Mouse (Mus musculus) forebrain, embryonic 13.5 days (tissue): ENCODE data around the gene Igsf9. TPM values are rescaled to one million over a fixed set of nuclear protein-coding genes. Genes with fewer than 3 reads are reported as not detected.
A peak's percentile ranks its signal among the peaks of the same experiment; 100 is the strongest.

Experiments used
- ATAC-seq: fragments of 200-750 bp; cut with Nextera tagmentation; 2 replicates; pipeline ENCODE4 v1.8.0; 2017
- H3K27ac ChIP-seq: fragments of 300-500 bp; sonication (generic); 2 replicates; pipeline ENCODE4 v1.5.1; 2015; ENCODE audit warnings: inconsistent platforms, mild to moderate bottlenecking, moderate library complexity
- H3K27me3 ChIP-seq: fragments of 300-500 bp; sonication (generic); 2 replicates; pipeline ENCODE4 v1.6.1; 2015; ENCODE audit warnings: mild to moderate bottlenecking, inconsistent platforms
- H3K36me3 ChIP-seq: fragments of 300-500 bp; sonication (generic); 2 replicates; pipeline ENCODE4 v1.6.1; 2015; ENCODE audit warnings: mild to moderate bottlenecking, inconsistent platforms; ENCODE audit not compliant: poor library complexity, severe bottlenecking
- H3K4me1 ChIP-seq: fragments of 300-500 bp; sonication (generic); 2 replicates; pipeline ENCODE4 v1.6.1; 2015; ENCODE audit warnings: inconsistent platforms
- H3K4me2 ChIP-seq: fragments of 300-500 bp; sonication (generic); 2 replicates; pipeline ENCODE4 v1.6.1; 2015; ENCODE audit warnings: inconsistent platforms, mild to moderate bottlenecking, moderate library complexity
- H3K4me3 ChIP-seq: fragments of 300-500 bp; sonication (generic); 2 replicates; pipeline ENCODE4 v1.5.1; 2015; ENCODE audit warnings: mild to moderate bottlenecking, inconsistent platforms
- H3K9ac ChIP-seq: fragments of 300-500 bp; sonication (generic); 2 replicates; pipeline ENCODE4 v1.6.1; 2015; ENCODE audit warnings: mild to moderate bottlenecking, inconsistent platforms
- H3K9me3 ChIP-seq: fragments of 300-500 bp; sonication (generic); replicated peaks from 2 replicates; pipeline ENCODE4 v1.6.1; 2016; ENCODE audit warnings: inconsistent platforms
- WGBS: fragments of 180-500 bp; shearing (Covaris S2); methylation state at CpG from one replicate; pipeline ENCODE4 v1.1.7; 2015; 5-methylcytosine and 5-hydroxymethylcytosine counted together
- polyA plus RNA-seq: library from polyadenylated mRNA; unstranded; fragments of >200 nt; fragmentation: Nextera tagmentation; extraction: Ambion mirVana; gene quantifications from 2 replicates; pipeline ENCODE4 v1.2.1, GENCODE M21; 2015

The Igsf9 gene
- polyA plus RNA-seq, 1 experiment from 2014 or later, result 78.7 TPM

GRCm38 (mm10) chr1:172526380-172527081 lies 44.9 kb downstream of the Igsf9 start:
- no peak for ATAC-seq
- H3K4me1 ChIP-seq, result peaks cover 13% of the 10 kb centered on the region
- no peaks in the 10 kb centered on the region for H3K9me3 ChIP-seq
- H3K27me3 ChIP-seq, result peaks cover 17% of the 10 kb centered on the region
- no peak overlapping the region for H3K27ac ChIP-seq
- no peak overlapping the region for H3K9ac ChIP-seq
- H3K36me3 ChIP-seq, result no peaks in the 10 kb centered on the region
- WGBS, result 85% methylated on average over 23 of the region's 23 CpGs
- H3K4me3 ChIP-seq, result no peak overlapping the region
- H3K4me2 ChIP-seq, result no peak overlapping the region

GRCm38 (mm10) chr1:172527431-172527830 lies 45.8 kb downstream of the Igsf9 start:
- H3K9ac ChIP-seq, result no peak overlapping the region
- 94% methylated on average over 10 of the region's 10 CpGs for WGBS
- H3K9me3 ChIP-seq, result no peaks in the 10 kb centered on the region
- H3K36me3 ChIP-seq, result no peaks in the 10 kb centered on the region
- H3K27me3 ChIP-seq, result peaks cover 17% of the 10 kb centered on the region
- H3K4me3 ChIP-seq, result no peak overlapping the region
- ATAC-seq, result no peak
- no peak overlapping the region for H3K4me2 ChIP-seq
- no peak overlapping the region for H3K27ac ChIP-seq
- H3K4me1 ChIP-seq, result peaks cover 21% of the 10 kb centered on the region

- Histone ChIP-seq H3K9me3 (no peaks in the 10 kb centered on the region), H3K4me2 (no peak overlapping the region), H3K36me3 (no peaks in the 10 kb centered on the region), H3K4me1 (peaks cover 25% of the 10 kb centered on the region), H3K27ac (no peak overlapping the region), H3K27me3 (peaks cover 17% of the 10 kb centered on the region), H3K9ac (no peak overlapping the region), H3K4me3 (no peak overlapping the region)
- WGBS, result 5% methylated on average over 7 of the region's 7 CpGs
- peak; percentile 77 for ATAC-seq
These were observed 47.1 kb downstream of the Igsf9 start for GRCm38 (mm10) chr1:172528701-172529100.

GRCm38 (mm10) chr1:172530544-172531220 lies 49.1 kb downstream of the Igsf9 start:
- ATAC-seq, result peak; percentile 28; the same call in 1 of the 2 replicates
- H3K4me3 ChIP-seq, result no peak overlapping the region
- H3K4me2 ChIP-seq, result no peak overlapping the region
- H3K4me1 ChIP-seq, result peaks cover 25% of the 10 kb centered on the region
- H3K9ac ChIP-seq, result no peak overlapping the region
- H3K9me3 ChIP-seq, result no peaks in the 10 kb centered on the region
- H3K27ac ChIP-seq, result no peak overlapping the region
- no peaks in the 10 kb centered on the region for H3K36me3 ChIP-seq
- peaks cover 21% of the 10 kb centered on the region for H3K27me3 ChIP-seq
- WGBS, result 31% methylated on average over 8 of the region's 8 CpGs

- Histone ChIP-seq H3K27ac (no peak overlapping the region), H3K4me1 (peaks cover 25% of the 10 kb centered on the region), H3K9ac (0 out of 2 replicates have a peak overlapping the region, but pooled peaks have one; percentile 23), H3K9me3 (no peaks in the 10 kb centered on the region), H3K4me2 (peak overlapping the region; percentile 44), H3K36me3 (no peaks in the 10 kb centered on the region), H3K27me3 (peaks cover 12% of the 10 kb centered on the region), H3K4me3 (peak overlapping the region; percentile 8; the same call in 1 of the 2 replicates)
- 4% methylated on average over 13 of the region's 13 CpGs for WGBS
- ATAC-seq, result peak; percentile 41
These were observed 51.0 kb downstream of the Igsf9 start for GRCm38 (mm10) chr1:172532551-172532950.

GRCm38 (mm10) chr1:172535116-172535515 lies 53.5 kb downstream of the Igsf9 start:
- Histone ChIP-seq H3K9me3 (no peaks in the 10 kb centered on the region), H3K27me3 (peaks cover 7% of the 10 kb centered on the region; the same call in 1 of the 2 replicates), H3K4me2 (no peak overlapping the region), H3K4me3 (no peak overlapping the region), H3K9ac (no peak overlapping the region), H3K4me1 (peaks cover 32% of the 10 kb centered on the region), H3K36me3 (no peaks in the 10 kb centered on the region), H3K27ac (no peak overlapping the region)
- WGBS, result 85% methylated on average over 16 of the region's 16 CpGs
- ATAC-seq, result no peak

- Histone ChIP-seq H3K27me3 (no peaks in the 10 kb centered on the region; the same call in 1 of the 2 replicates), H3K9me3 (no peaks in the 10 kb centered on the region), H3K4me3 (no peak overlapping the region), H3K4me2 (no peak overlapping the region; the same call in 1 of the 2 replicates), H3K27ac (no peak overlapping the region), H3K9ac (no peak overlapping the region), H3K36me3 (no peaks in the 10 kb centered on the region), H3K4me1 (peaks cover 11% of the 10 kb centered on the region)
- ATAC-seq, result 0 out of 2 replicates have a peak, but pooled peaks have one; percentile 39
- 48% methylated on average over 6 of the region's 6 CpGs for WGBS
These were observed 58.2 kb downstream of the Igsf9 start for GRCm38 (mm10) chr1:172539827-172540226.

GRCm38 (mm10) chr1:172540283-172540820 lies 58.8 kb downstream of the Igsf9 start:
- Histone ChIP-seq H3K36me3 (no peaks in the 10 kb centered on the region), H3K9me3 (no peaks in the 10 kb centered on the region), H3K9ac (no peak overlapping the region), H3K27me3 (no peaks in the 10 kb centered on the region; the same call in 1 of the 2 replicates), H3K27ac (no peak overlapping the region), H3K4me1 (peaks cover 11% of the 10 kb centered on the region), H3K4me2 (no peak overlapping the region; the same call in 1 of the 2 replicates), H3K4me3 (no peak overlapping the region)
- WGBS, result 37% methylated on average over 11 of the region's 11 CpGs
- ATAC-seq, result 0 out of 2 replicates have a peak, but pooled peaks have one; percentile 5

GRCm38 (mm10) chr1:172546062-172546461 lies 64.5 kb downstream of the Igsf9 start:
- Histone ChIP-seq H3K4me2 (no peak overlapping the region), H3K27ac (no peak overlapping the region), H3K4me1 (peaks cover 19% of the 10 kb centered on the region), H3K27me3 (no peaks in the 10 kb centered on the region), H3K36me3 (no peaks in the 10 kb centered on the region), H3K9ac (no peak overlapping the region), H3K4me3 (no peak overlapping the region), H3K9me3 (no peaks in the 10 kb centered on the region)
- WGBS, result 89% methylated on average over 4 of the region's 4 CpGs
- ATAC-seq, result no peak

Other genes starting within 250 kb of the Igsf9 start
- gene Atp1a4, start 223.4 kb upstream of the Igsf9 start, polyA plus RNA-seq, result 0.10 TPM in 1 of 2 replicates, not detected in the other
- gene Igsf8, start 220.1 kb upstream of the Igsf9 start, polyA plus RNA-seq, result 164 and 169 TPM in 2 replicates
- gene Atp1a2, start 183.7 kb upstream of the Igsf9 start, polyA plus RNA-seq, result 17.6 and 17.8 TPM in 2 replicates
- 1.8 and 3.0 TPM in 2 replicates for gene Kcnj9, start 152.5 kb upstream of the Igsf9 start, polyA plus RNA-seq
- 1.2 and 1.5 TPM in 2 replicates for gene Kcnj10, start 140.6 kb upstream of the Igsf9 start, polyA plus RNA-seq
- gene Pigm, start 105.2 kb upstream of the Igsf9 start, polyA plus RNA-seq, result 5.6 and 6.2 TPM in 2 replicates
- gene Slamf9, start 6.4 kb upstream of the Igsf9 start, polyA plus RNA-seq, result 0.21 and 0.23 TPM in 2 replicates
- gene Tagln2, start 18.3 kb downstream of the Igsf9 start, polyA plus RNA-seq, result 52.9 and 55.8 TPM in 2 replicates
- gene Cfap45, start 39.0 kb downstream of the Igsf9 start, polyA plus RNA-seq, result 1.4 and 2.2 TPM in 2 replicates
- gene Vsig8, start 74.2 kb downstream of the Igsf9 start, polyA plus RNA-seq, result 0.11 and 0.14 TPM in 2 replicates
- not detected in 2 replicates for gene Slamf8, start 108.8 kb downstream of the Igsf9 start, polyA plus RNA-seq
- not detected in 2 replicates for gene Fcrl6, start 120.8 kb downstream of the Igsf9 start, polyA plus RNA-seq
- gene Dusp23, start 151.2 kb downstream of the Igsf9 start, polyA plus RNA-seq, result 4.8 and 6.1 TPM in 2 replicates
- gene Crp, start 216.3 kb downstream of the Igsf9 start, polyA plus RNA-seq, result 0.40 TPM in 1 of 2 replicates, not detected in the other